ENCODE assay signal across 9 mouse cellular contexts in the genomic region with DNA sequence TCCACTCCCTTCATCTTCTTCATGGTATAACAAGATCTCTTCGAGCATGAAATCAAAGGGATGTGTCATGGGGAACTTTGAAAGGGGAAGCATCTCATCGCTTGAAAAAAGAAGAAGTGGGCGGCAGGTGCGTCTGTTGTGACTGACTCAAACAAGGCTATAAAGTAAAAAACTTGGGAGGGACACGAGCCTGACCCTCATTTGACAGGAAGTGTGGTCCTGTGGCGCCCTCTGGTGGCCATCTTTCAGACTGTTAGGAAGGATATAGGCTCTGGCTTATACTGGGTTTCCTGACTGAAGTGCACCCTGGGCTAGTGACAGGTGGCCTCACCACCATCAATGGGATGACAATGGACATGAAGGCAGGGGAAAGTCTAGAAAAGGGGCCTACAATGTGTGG. TPM values are rescaled to one million over a fixed set of nuclear protein-coding genes. Genes with fewer than 3 reads are reported as not detected.
A peak's percentile ranks its signal among the peaks of the same experiment; 100 is the strongest.
DNase-seq lines count a peak whose midpoint lies in the region; TF ChIP-seq lines count a peak whose summit lies in the region.
"Had no signal": no experiment of that assay in that cellular context is flagged by ENCODE, and none has a peak within 500 bp of the region (broad histone marks: within the 10 kb centered on the region; RNA-seq: fewer than 3 reads in every experiment).

No protein-coding gene starts in this region.

- peak; percentile 60 to 71 for DNase-seq in CD8-positive naive resting alpha-beta T cell, adult 2 months (ENCODE audit: low read depth in 2 of 2, low spot score in 2 of 2)
- peak; percentile 78 for DNase-seq in adrenal gland, adult 2 months
- DNase-seq in embryo, embryonic 10 days (ENCODE audit: low spot score), result peak; percentile 91
- DNase-seq in heart, embryonic 10.5 days (ENCODE audit: low spot score), result peak; percentile 92
- DNase-seq in layer of hippocampus, adult 2 months (ENCODE audit: low spot score in 2 of 2), result peak; percentile 70 to 90
- DNase-seq in lung, postnatal 14 days, result peak; percentile 93
- DNase-seq in right cerebral cortex, adult 18-20 months, result peak; percentile 82
- peak; percentile 64 for DNase-seq in urinary bladder, postnatal 10 days (ENCODE audit: low spot score)

- peak; percentile 97 for TF ChIP-seq CTCF in layer of hippocampus, adult 2 months (conservative IDR thresholded peaks at IDR 0.05)

- H3K27me3 ChIP-seq in heart, embryonic 10.5 days (ENCODE audit: insufficient read depth, poor library complexity, severe bottlenecking), result peaks cover 56% of the 10 kb centered on the region

- no peaks in the 10 kb centered on the region for H3K36me3 ChIP-seq in heart, embryonic 10.5 days

- H3K4me1 ChIP-seq in heart, embryonic 10.5 days, result peaks cover 13% of the 10 kb centered on the region

- no peak overlapping the region for H3K27ac ChIP-seq in heart, embryonic 10.5 days
- no peak overlapping the region for H3K27ac ChIP-seq in layer of hippocampus, adult 2 months

- H3K4me3 ChIP-seq in heart, embryonic 10.5 days, result no peak overlapping the region
- no peak overlapping the region for H3K4me3 ChIP-seq in layer of hippocampus, adult 2 months

- WGBS in heart, embryonic 10.5 days, result 18% methylated on average over 6 of the region's 6 CpGs

- H3K9me3 ChIP-seq in heart, embryonic 10.5 days, result no peaks in the 10 kb centered on the region

RNA-seq across cellular contexts. Expression of gene Pla2g2e, which starts 6.5 kb away (rescaled TPM):
- total RNA-seq in adrenal gland, adult 2 months (2021), result 1 to 10 TPM; 1.4 to 4.6 TPM
- 0.73 and 1.4 TPM in 2 replicates for polyA plus RNA-seq in adrenal gland, adult 2 months (2012; rRNA removed)
- polyA plus RNA-seq in heart, embryonic 10.5 days (2016; fragmentation: Nextera tagmentation; extraction: Ambion mirVana), result not detected in 2 replicates
- total RNA-seq in layer of hippocampus, adult 2 months (2021), result not detected

RNA-seq across cellular contexts. Expression of gene Gm13030, which starts 10.5 kb away (rescaled TPM):
- total RNA-seq in adrenal gland, adult 2 months (2021), result not detected
- not detected in 2 replicates for polyA plus RNA-seq in adrenal gland, adult 2 months (2012; rRNA removed)
- not detected in 2 replicates for polyA plus RNA-seq in heart, embryonic 10.5 days (2016; fragmentation: Nextera tagmentation; extraction: Ambion mirVana)
- not detected for total RNA-seq in layer of hippocampus, adult 2 months (2021)
- polyA plus RNA-seq: heart, embryonic 16.5 days had no signal

RNA-seq across cellular contexts. Expression of gene Pla2g5, which starts 21.0 kb away (rescaled TPM):
- total RNA-seq in adrenal gland, adult 2 months (2021), result 10 to 100 TPM; 13.1 TPM
- 88.3 and 101 TPM in 2 replicates for polyA plus RNA-seq in adrenal gland, adult 2 months (2012; rRNA removed)
- polyA plus RNA-seq in heart, embryonic 10.5 days (2016; fragmentation: Nextera tagmentation; extraction: Ambion mirVana), result 0.91 and 2.1 TPM in 2 replicates
- 1 to 10 TPM in 1 of 2 experiments, under 1 TPM in 1; 0.86 to 1.4 TPM for total RNA-seq in layer of hippocampus, adult 2 months (2021)

RNA-seq across cellular contexts. Expression of gene Otud3, which starts 29.5 kb away (rescaled TPM):
- 10 to 100 TPM in 1 of 2 experiments, 1 to 10 TPM in 1; 9.8 to 11.3 TPM for total RNA-seq in adrenal gland, adult 2 months (2021)
- polyA plus RNA-seq in adrenal gland, adult 2 months (2012; rRNA removed), result 5.6 TPM in 2 replicates
- polyA plus RNA-seq in heart, embryonic 10.5 days (2016; fragmentation: Nextera tagmentation; extraction: Ambion mirVana), result 3.1 and 5.2 TPM in 2 replicates
- 10 to 100 TPM; 10.4 to 13.9 TPM for total RNA-seq in layer of hippocampus, adult 2 months (2021)

Comparison
In these comparisons a context has a peak if more than half of its experiments do, and no peak if none do; other contexts are left out.
1. RNA of gene Pla2g5, which starts 21.0 kb away (total RNA-seq): 13.1 TPM in adrenal gland, adult 2 months; 0.86 to 1.4 TPM in layer of hippocampus, adult 2 months; every median in the first group is over 4 times any median in the second.
2. Peak in every context shown above with its lines, with median percentiles within 50 percentile points of each other: DNase-seq.